Mouse (Mus musculus): ENCODE results near the gene Dlk1.
"Not testable (repeated sequence)": the region's sequence is repeated elsewhere in the genome, so short reads cannot be mapped to it uniquely, and the experiment has no call there.

The Dlk1 gene

DNA sequence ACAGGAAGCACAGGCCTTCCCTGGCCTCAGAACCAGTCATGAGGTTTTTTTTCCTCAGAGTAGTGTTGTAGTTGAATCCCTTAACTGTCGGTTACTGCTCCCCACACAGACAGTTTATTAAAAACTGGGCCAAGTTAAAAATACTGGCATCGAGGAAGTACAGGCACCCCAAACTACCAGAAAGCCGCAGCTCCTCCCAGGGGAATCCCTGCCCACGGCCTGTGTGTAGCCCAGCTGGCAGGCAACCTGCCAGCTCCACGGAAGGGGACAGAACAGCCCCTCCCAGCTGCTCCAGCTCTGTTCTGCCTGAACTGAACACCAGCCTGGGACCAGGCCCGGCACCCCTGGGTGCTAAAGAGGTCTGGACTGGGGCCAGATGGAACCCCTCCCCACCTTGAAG, 11.3 kb upstream of the Dlk1 start:
- peak; percentile 15 to 23 for DNase-seq

- no peak for DNase-seq
Measured at GRCm38 (mm10) chr12:109442115-109442514, 10.5 kb upstream of the Dlk1 start.

GRCm38 (mm10) chr12:109443276-109443675, 9.3 kb upstream of the Dlk1 start:
- no peak for DNase-seq

- no peak for DNase-seq
Measured at GRCm38 (mm10) chr12:109444999-109445398, 7.6 kb upstream of the Dlk1 start.

GRCm38 (mm10) chr12:109445499-109446235, 7.0 kb upstream of the Dlk1 start:
- DNase-seq, result no peak

DNA sequence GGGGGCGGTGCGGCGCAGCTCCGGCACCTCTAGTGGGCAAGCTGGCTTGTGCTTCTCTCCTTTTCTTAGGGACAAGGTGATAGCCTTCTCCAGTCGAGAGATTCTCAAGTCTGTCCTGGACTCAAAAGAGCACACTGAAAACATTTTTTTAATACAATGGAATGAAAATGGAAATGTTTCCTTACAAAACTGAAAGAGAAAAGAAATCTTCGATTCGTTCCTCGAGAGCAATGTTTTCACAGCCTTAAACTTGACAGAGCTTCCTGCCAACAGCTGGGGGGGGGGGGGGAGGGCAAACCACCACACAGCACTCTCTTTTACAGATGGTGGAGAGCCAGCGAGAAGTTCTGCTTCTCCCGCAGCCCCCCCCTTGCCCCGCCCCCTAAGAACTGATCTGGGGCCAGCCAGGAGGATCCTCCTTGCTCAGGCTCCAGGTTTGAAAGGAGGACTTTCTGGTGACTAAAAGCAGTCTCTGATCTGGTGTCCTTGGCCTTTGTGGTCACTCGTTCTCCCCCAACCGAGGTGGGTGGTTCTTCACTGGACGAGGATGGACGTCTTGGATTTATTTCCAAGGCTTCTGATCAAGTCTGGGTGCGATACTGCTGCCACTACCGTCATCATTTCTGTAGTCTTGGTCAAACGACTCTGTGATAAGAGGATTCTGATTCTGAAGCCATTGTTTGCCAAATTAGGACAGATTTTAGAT, 6.2 kb upstream of the Dlk1 start:
- DNase-seq, result no peak

GRCm38 (mm10) chr12:109449421-109450411, 2.9 kb upstream of the Dlk1 start:
- no peak for DNase-seq

DNA sequence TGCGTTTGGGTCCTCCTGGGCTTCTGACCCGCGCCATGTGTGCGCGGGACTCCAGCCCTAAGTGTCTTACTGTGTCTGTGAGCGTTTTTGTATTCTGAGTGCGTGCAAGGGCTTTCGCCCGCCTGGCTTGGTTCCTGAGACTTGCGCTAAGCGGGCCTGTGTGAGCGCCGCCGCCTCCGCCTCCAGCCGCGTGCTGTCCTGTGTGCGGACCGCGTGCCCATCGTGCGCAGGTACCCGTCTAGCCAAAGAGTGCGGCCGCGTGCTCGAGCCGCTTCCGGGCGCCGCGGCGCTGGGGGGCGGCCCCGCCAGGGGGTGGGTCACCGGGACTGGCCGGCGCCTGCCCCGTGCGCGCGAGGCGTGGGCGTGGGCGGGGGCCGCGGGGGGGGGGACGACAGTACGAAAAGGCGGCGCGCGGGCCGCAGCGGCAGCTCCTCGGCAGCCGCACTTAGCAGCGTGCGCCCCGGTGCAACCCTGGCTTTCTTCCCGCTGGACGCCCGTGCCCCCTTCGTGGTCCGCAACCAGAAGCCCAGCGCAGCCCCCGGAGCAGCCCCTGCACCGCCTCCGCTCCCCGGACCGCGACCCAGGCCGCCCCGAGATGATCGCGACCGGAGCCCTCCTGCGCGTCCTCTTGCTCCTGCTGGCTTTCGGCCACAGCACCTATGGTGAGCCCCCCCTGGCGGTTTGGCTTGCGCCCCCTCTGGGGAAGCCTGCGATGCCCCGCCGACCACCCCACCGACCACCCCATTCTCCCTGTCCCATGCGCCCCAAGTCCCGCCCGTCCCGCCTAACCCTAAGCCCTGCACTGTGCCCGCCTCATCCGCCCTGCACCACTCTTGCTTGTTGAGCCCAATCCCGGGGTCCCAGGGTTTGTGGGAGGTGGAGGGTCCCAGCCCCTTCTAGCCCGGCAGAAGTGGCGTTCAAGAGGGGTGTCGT, 708 bp downstream of the Dlk1 start:
- no peak for DNase-seq

DNA sequence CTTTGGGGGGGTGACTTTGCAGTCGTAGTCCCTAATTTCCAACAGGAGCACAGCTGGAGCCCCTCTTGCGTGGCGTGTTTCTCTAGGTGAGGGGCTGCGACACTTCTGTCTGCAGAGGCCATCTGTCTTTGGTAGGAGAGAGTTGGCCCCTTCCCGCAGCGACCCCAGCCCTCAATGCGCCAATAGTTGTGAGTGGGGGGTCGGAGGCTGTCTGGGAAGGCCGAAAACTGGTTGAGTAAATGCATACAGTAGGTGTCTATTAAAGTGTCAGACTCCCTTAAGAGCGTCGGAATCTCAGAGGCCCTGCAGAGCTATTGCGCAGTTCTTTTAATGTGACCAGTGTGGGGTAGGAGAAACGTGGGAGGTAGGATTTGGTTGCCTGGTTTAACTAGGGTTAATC, 1.5 kb downstream of the Dlk1 start:
- DNase-seq, result no peak

GRCm38 (mm10) chr12:109456531-109457202, 4.0 kb downstream of the Dlk1 start:
- no peak for DNase-seq

DNA sequence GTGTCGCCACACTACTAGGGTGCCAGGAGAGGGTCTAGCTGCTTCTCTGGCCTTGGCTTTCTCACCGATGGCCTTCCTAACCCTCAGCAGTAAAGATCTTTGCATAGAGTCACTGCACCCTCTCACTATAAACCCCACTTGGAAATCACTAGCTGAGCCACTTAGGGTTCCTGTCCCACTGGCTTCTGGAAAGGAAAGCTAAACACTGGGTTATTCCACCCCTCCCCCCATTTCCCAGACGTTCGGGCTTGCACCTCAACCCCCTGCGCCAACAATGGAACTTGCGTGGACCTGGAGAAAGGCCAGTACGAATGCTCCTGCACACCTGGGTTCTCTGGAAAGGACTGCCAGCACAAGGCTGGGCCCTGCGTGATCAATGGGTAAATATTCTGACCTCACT, 5.2 kb downstream of the Dlk1 start:
- DNase-seq, result no peak

GRCm38 (mm10) chr12:109458896-109459295, 6.3 kb downstream of the Dlk1 start:
- no peak for DNase-seq

DNA sequence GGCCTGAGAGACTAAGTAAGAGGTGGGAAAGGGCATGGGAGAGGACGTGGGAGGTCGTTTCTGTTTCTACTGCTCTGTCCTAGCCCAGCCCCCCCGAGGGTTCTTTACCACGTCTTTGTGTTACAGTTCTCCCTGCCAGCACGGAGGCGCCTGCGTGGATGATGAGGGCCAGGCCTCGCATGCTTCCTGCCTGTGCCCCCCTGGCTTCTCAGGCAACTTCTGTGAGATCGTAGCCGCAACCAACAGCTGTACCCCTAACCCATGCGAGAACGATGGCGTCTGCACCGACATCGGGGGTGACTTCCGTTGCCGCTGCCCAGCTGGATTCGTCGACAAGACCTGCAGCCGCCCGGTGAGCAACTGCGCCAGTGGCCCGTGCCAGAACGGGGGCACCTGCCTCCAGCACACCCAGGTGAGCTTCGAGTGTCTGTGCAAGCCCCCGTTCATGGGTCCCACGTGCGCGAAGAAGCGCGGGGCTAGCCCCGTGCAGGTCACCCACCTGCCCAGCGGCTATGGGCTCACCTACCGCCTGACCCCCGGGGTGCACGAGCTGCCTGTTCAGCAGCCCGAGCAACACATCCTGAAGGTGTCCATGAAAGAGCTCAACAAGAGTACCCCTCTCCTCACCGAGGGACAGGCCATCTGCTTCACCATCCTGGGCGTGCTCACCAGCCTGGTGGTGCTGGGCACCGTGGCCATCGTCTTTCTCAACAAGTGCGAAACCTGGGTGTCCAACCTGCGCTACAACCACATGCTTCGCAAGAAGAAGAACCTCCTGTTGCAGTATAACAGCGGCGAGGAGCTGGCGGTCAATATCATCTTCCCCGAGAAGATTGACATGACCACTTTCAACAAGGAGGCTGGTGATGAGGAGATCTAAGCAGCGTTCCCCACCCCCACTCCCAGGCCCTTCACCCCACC, 7.1 kb downstream of the Dlk1 start:
- DNase-seq, result no peak

DNA sequence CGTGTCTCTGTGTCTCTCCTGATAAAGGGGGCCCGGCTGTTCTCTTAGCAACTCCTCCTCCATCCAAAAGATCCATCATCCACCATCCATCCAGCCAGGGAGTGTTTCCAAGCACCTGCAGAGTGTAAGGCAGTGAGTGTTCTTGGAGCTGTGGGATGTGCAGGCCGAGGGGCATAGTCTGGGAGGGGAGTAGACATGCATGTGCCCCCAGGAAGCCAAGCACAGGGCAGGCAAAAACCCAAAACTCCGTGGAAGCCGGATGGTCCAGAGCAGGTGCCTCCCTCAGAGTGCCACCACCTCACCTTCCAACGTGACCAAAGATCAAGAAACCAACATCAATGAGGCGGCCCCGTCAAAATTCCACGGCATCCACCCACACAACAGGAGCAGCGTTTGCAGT, 10.0 kb downstream of the Dlk1 start:
- DNase-seq, result no peak

GRCm38 (mm10) chr12:109467417-109467816, 14.8 kb downstream of the Dlk1 start:
- not testable (repeated sequence) for DNase-seq

- DNase-seq, result no peak
Measured at GRCm38 (mm10) chr12:109469793-109470192, 17.2 kb downstream of the Dlk1 start.

DNA sequence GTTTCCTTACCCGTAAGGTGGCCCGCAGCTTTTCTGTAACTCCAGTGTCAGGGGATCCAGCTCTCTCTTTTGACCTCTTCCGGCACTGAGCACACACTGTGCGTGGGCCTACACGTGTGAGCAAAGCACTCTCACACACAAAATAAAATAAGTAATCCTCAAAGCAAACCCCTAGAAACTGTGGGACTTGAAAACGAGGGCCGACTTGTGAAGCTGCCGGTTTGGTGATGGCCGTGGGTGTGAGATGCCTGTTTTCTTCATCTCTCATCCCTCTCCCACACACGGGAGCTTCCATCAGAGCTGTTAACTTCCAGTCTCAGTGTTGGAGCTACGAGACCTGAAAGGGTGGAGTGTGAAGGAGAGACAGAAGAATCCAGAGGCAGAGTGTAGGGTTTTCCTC, 20.0 kb downstream of the Dlk1 start:
- DNase-seq, result no peak

DNA sequence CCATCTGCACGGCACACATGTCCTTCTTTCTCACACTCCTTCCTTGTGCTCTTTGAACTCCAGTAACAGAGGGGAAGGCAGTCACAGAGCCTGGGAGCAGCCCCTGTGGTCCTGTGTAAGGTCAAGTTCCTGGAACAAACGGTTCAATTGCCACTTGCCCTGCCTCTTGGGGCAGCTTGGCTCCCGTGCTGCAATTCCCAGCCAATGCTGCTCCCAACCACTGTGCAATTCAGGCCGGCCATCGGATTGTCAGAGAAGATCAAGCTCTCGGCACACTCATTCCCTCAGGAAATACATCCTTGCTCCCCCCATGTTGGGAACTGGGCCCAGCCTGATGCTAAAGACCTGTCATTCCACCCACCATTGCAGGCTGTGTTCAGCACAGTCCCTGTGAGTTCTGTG, 21.0 kb downstream of the Dlk1 start:
- no peak for DNase-seq

DNA sequence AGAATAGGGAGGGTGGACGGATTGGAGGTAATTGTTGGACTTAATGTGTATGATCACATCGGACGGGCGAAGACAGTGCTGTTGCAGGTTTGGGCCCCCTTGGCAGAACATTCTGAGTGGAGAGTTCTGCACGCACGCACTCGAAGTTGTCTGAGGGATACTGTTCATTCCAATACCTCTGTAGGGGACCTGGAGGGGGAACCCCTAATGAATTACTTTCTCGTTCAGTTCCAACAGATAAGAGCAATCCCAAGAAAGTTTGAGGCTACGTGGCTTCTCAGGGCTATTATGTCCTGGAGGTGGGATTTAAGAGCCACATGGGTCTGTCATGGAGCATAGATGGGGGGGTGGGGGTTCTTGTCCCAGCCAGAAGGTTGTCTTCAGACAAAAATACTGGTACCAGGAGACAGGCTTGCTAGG, 21.6 kb downstream of the Dlk1 start:
- DNase-seq, result no peak

DNA sequence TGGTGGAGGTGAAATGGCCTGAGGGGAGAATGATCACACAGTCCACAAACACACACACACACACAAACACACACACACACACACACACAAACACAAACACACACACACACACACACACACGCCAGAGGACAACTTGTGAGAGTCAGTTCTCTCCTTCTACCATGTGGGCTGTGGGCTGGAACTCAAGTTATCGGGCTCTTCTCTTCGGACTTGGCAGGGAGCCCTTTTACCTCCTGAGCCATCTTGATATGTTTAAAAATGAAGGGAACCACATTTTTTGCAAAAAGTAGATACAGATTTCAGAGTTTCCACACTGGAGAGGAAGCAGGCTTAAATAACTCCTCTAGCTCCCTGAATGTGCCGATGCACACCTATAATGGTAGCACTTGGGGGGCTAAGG, 22.9 kb downstream of the Dlk1 start:
- no peak for DNase-seq
